Mouse (Mus musculus): ENCODE data around the gene Calm3.

GRCm38 (mm10) chr7:16919395-16920149 is 4.3 kb downstream of the Calm3 start:
- no peak for TF ChIP-seq CTCF (conservative IDR thresholded peaks at IDR 0.05; ENCODE audit: insufficient read depth, insufficient read length, low read depth, low read length)
- no peak for TF ChIP-seq POLR2A (IDR thresholded peaks at IDR 0.05; ENCODE audit: low read depth, low read length)
